Mouse (Mus musculus) stomach, postnatal 0 days (tissue): ENCODE results near the gene Mesp2.

Experiments
- CTCF ChIP-seq: IDR thresholded peaks from 2 replicates; pipeline ENCODE4 v1.5.1; 2016; ENCODE audit warnings: antibody characterized with exemption, low read depth, mild to moderate bottlenecking, moderate library complexity
- EP300 ChIP-seq: optimal IDR thresholded peaks from 2 replicates; pipeline ENCODE3; 2016; ENCODE audit warnings: antibody characterized with exemption

DNA sequence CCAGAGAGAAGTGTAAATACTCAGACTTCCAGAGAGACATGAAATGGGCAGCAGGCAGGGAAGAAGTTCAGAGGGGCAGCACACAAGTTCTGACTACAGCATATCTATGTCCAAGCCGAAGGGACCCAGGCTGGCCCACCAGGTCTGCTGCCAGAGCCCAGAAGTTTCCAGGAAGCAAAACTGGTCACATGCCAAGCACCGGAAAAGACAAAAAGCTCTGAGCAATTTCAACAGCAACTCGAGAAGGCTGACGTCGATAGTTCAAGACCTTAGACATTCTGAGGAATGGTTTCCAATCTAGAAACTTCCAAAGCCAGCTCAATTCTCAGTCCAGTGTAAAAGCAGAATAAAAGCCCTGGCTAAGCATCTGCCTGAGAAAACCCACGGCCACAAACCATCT is 21.1 kb downstream of the Mesp2 start:
- no peak for TF ChIP-seq EP300
- no peak for TF ChIP-seq CTCF
